Mouse (Mus musculus) kidney, adult 2 months (tissue): Measurements from ENCODE around the gene Gm7073. TPM values are rescaled to one million over a fixed set of nuclear protein-coding genes. Genes with fewer than 3 reads are reported as not detected.

Experiments used
- DNase-seq: peaks from one replicate; pipeline ENCODE4 v3.0.0; 2021
- H3K27ac ChIP-seq: fragments of 200-500 bp; 2 replicates; pipeline ENCODE4 v1.5.1; 2012; ENCODE audit warnings: low read depth, low read length, control low read depth, inconsistent platforms; ENCODE audit not compliant: insufficient read depth
- H3K27me3 ChIP-seq: fragments of 200-500 bp; replicated peaks from 2 replicates; pipeline ENCODE4 v1.6.1; 2012; ENCODE audit warnings: mild to moderate bottlenecking, moderate library complexity, low read length, inconsistent platforms; ENCODE audit not compliant: control insufficient read depth, insufficient read depth
- H3K36me3 ChIP-seq: fragments of 200-500 bp; 2 replicates; pipeline ENCODE4 v1.6.1; 2012; ENCODE audit warnings: mild to moderate bottlenecking, moderate library complexity, low read length, inconsistent platforms; ENCODE audit not compliant: control insufficient read depth, insufficient read depth
- H3K4me1 ChIP-seq: fragments of 200-500 bp; 2 replicates; pipeline ENCODE4 v1.6.1; 2011; ENCODE audit warnings: low read length; ENCODE audit not compliant: control insufficient read depth, insufficient read depth
- H3K4me3 ChIP-seq: fragments of 200-500 bp; 2 replicates; pipeline ENCODE4 v1.5.1; 2011; ENCODE audit warnings: mild to moderate bottlenecking, low read depth, low read length, control low read depth; ENCODE audit not compliant: insufficient read depth
- CTCF ChIP-seq: fragments of 200-500 bp; conservative IDR thresholded peaks from 2 replicates; pipeline ENCODE4 v1.5.1; 2011; ENCODE audit warnings: low read depth, mild to moderate bottlenecking, control low read depth, low read length, moderate library complexity, mixed read lengths; ENCODE audit not compliant: insufficient read depth, insufficient read length
- POLR2A ChIP-seq: fragments of 200-500 bp; IDR thresholded peaks from one replicate; pipeline ENCODE4 v1.6.1; 2011; ENCODE audit warnings: low read depth, low read length, control low read depth
- WGBS: fragments of 180-500 bp; shearing (Covaris S2); methylation state at CpG from one replicate; pipeline ENCODE4 v1.1.7; 2018; 5-methylcytosine and 5-hydroxymethylcytosine counted together
- polyA plus RNA-seq: library from polyadenylated mRNA; depleted of rRNA; stranded (reverse); fragments of >200 nt; gene quantifications from 2 replicates; pipeline ENCODE4 v1.2.3, GENCODE M21; 2012

Gm7073 gene
- polyA plus RNA-seq, 1 experiment: not detected

GRCm38 (mm10) chrX:60545444-60545843, 6.4 kb upstream of the Gm7073 start:
- H3K4me3 ChIP-seq: no peak overlapping the region
- H3K27me3 ChIP-seq: no peaks in the 10 kb centered on the region
- no peak for DNase-seq
- 46% methylated on average over 1 of the region's 1 CpGs for WGBS
- no peaks in the 10 kb centered on the region for H3K36me3 ChIP-seq
- no peak for TF ChIP-seq POLR2A
- TF ChIP-seq CTCF: no peak
- no peak overlapping the region for H3K27ac ChIP-seq
- H3K4me1 ChIP-seq: no peaks in the 10 kb centered on the region

GRCm38 (mm10) chrX:60544098-60544497, 5.0 kb upstream of the Gm7073 start:
- Histone ChIP-seq H3K4me1 (no peaks in the 10 kb centered on the region), H3K4me3 (no peak overlapping the region), H3K27ac (no peak overlapping the region), H3K36me3 (no peaks in the 10 kb centered on the region), H3K27me3 (no peaks in the 10 kb centered on the region)
- DNase-seq: no peak
- no peak for TF ChIP-seq CTCF
- no peak for TF ChIP-seq POLR2A
- 37% methylated on average over 4 of the region's 4 CpGs for WGBS

DNA sequence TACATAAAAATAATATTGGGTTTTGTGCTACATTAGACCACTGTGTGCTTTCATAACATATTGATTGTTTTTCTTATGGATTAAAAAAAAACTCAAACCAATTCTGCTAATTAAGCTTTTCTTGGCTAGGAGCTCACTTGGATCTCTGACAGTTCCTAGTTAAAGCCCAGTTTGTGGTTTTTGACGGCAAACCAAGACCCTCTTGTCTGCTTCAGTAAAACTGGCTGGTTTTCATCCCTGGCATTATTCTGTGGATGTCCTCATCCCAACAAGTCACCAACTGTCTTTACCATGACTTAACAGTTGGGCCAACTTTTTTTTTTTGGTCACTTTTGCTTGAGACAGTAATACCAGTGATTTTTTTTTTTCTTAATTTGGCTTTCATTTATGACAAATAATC, 3.9 kb upstream of the Gm7073 start:
- no peak overlapping the region for H3K27ac ChIP-seq
- WGBS: 55% methylated on average over 1 of the region's 1 CpGs
- no peaks in the 10 kb centered on the region for H3K4me1 ChIP-seq
- H3K36me3 ChIP-seq: no peaks in the 10 kb centered on the region
- no peaks in the 10 kb centered on the region for H3K27me3 ChIP-seq
- no peak for DNase-seq
- no peak overlapping the region for H3K4me3 ChIP-seq
- TF ChIP-seq CTCF: no peak
- TF ChIP-seq POLR2A: no peak

DNA sequence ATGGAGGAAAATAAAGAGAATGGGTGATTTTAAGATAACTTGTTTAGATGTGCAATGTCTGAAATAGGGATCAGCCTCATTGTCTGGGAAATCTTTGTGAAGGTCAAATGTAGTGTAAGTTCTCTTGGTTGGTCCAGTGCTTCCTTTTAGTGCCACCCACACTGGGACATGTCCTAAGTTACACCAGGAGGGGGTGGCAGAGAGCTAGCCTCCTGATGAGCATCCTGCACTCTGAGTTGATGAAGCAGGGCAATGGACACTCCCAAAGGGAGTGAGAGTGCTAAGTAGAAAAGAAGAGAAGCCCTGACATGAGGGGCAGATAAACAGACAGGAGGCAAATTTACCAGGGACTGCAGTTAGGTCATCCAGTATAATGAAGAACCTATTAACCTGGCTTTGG, 35.1 kb downstream of the Gm7073 start:
- TF ChIP-seq CTCF (peak; percentile 69), POLR2A (no peak)
- peak; percentile 12 for DNase-seq
- H3K36me3 ChIP-seq: no peaks in the 10 kb centered on the region
- H3K27me3 ChIP-seq: no peaks in the 10 kb centered on the region
- H3K4me1 ChIP-seq: no peaks in the 10 kb centered on the region
- no peak overlapping the region for H3K4me3 ChIP-seq
- no peak overlapping the region for H3K27ac ChIP-seq

GRCm38 (mm10) chrX:60497750-60498149, 41.3 kb downstream of the Gm7073 start:
- no peak for DNase-seq
- 85% methylated on average over 1 of the region's 1 CpGs for WGBS
- Histone ChIP-seq H3K4me3 (no peak overlapping the region), H3K4me1 (no peaks in the 10 kb centered on the region), H3K27me3 (no peaks in the 10 kb centered on the region), H3K36me3 (no peaks in the 10 kb centered on the region), H3K27ac (no peak overlapping the region)
- TF ChIP-seq CTCF (no peak), POLR2A (no peak)

GRCm38 (mm10) chrX:60495308-60495707, 43.7 kb downstream of the Gm7073 start:
- no peaks in the 10 kb centered on the region for H3K36me3 ChIP-seq

GRCm38 (mm10) chrX:60463786-60464185, 75.3 kb downstream of the Gm7073 start:
- H3K36me3 ChIP-seq: no peaks in the 10 kb centered on the region
- WGBS: 3% methylated on average over 2 of the region's 2 CpGs
- H3K27ac ChIP-seq: no peak overlapping the region
- TF ChIP-seq POLR2A (no peak), CTCF (no peak)
- DNase-seq: peak; percentile 16
- H3K27me3 ChIP-seq: no peaks in the 10 kb centered on the region
- no peaks in the 10 kb centered on the region for H3K4me1 ChIP-seq
- no peak overlapping the region for H3K4me3 ChIP-seq

More at GRCm38 (mm10) chrX:60495308-60495707, 43.7 kb downstream of the Gm7073 start:
- H3K27ac ChIP-seq: no peak overlapping the region
- no peak overlapping the region for H3K4me3 ChIP-seq
- no peaks in the 10 kb centered on the region for H3K4me1 ChIP-seq
- TF ChIP-seq POLR2A (no peak), CTCF (no peak)
- no peaks in the 10 kb centered on the region for H3K27me3 ChIP-seq
- no peak for DNase-seq
